Mouse (Mus musculus) lung, adult 18-20 months (tissue): ENCODE data around the gene Ccnl2.

Experiments used
- DNase-seq, 2 experiments: peaks; one replicate each; pipeline ENCODE4 v3.0.0; 2022; ENCODE audit warnings: mixed read lengths in 2 of 2

Ccnl2 gene

DNA sequence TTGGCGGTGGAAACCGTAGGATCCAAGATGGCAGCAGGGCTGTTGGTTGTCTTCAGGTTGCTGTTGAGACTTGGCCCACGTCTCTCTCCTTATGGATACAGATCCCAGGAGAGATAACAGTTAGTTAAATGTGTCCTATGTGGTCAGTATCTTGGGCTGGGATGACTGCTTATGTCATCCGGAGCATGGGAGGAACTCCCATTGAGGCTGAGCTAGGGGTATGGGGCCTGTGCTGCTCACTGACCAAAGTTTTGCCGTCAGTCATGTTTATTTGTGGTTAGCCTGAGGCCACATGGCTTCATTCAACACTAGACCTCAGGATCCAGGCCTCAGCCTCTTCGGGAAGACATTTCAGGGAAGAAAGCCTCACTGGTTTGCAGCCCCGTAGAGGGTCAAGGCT, 59.1 kb downstream of the Ccnl2 start:
- no peak for DNase-seq
